Mouse (Mus musculus) ES-CJ7 (cell line): ENCODE measurements around the gene Pcdh15.

Source experiments
- DNase-seq: peaks from one replicate; pipeline ENCODE4 v3.0.0; 2011; ENCODE audit warnings: low read depth, low spot score

Gene Pcdh15

GRCm38 (mm10) chr10:73938989-73939388 lies 839.8 kb downstream of the Pcdh15 start:
- DNase-seq, result no peak

- DNase-seq, result no peak
These were observed 848.7 kb downstream of the Pcdh15 start for GRCm38 (mm10) chr10:73947799-73948198.

- DNase-seq, result no peak
These were observed 854.2 kb downstream of the Pcdh15 start for GRCm38 (mm10) chr10:73953362-73953761.

GRCm38 (mm10) chr10:73984057-73984456 lies 884.9 kb downstream of the Pcdh15 start:
- no peak for DNase-seq

- no peak for DNase-seq
These were observed 909.7 kb downstream of the Pcdh15 start for GRCm38 (mm10) chr10:74008836-74009235.

DNA sequence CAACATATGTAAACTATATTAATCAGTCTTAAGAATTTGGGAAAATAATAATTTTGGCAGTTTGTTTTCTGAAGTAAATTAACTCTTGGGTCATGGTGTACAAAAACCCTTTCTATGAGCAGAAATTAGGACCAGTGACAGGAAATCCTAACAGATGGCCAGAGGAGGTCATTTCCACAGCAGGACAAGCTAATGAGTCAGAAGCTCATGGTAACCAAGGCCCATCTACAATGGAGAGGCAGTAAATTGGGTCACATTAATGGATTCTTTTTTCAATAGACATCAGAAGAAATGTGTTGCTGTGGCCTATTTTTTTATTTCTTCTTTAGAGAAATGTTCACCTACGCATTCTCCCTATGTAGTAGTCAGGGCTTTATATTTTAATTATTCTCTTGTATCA lies 923.9 kb downstream of the Pcdh15 start:
- no peak for DNase-seq

GRCm38 (mm10) chr10:74053059-74053458 lies 953.9 kb downstream of the Pcdh15 start:
- peak; percentile 5 for DNase-seq

DNA sequence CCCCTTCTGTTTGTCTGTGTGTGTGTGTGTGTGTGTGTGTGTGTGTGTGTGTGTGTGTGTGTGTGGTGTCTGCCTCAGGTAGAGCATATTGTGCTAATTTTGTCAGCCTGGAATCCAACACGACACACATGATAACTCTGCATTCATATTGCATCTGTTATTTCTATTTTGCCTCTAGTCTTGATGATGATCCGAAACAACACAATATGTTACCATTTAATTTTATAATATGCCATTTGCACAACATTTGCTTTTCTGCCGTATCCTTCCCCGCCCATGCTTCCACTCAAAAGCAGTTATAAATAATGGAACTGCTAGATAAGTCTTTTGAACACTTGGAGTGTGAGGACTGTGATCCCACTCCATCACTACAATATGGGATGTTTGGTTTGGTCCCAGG lies 987.5 kb downstream of the Pcdh15 start:
- DNase-seq, result no peak

- DNase-seq, result no peak
These were observed 999.2 kb downstream of the Pcdh15 start for GRCm38 (mm10) chr10:74098296-74098695.

- peak; percentile 17 for DNase-seq
These were observed 1015.0 kb downstream of the Pcdh15 start for GRCm38 (mm10) chr10:74114107-74114506.

DNA sequence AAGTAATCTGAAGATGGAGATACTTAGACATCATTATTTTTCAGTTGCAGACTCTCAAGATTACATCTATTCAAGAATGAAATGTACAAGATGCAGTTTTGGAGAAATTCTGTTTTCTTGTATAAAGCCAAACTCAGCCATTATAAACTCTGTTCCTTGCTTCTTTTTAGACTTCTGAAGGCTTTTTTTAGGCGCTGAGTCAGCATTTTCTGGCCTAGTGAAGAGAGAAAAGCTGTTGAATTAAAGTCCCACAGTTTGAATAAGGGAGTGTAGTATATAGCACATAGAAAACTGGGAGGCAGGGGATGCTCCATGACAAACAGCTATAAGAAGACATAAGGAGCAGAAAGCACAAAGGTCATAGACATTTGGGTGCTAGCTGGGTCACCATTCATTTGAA lies 1017.7 kb downstream of the Pcdh15 start:
- no peak for DNase-seq

DNA sequence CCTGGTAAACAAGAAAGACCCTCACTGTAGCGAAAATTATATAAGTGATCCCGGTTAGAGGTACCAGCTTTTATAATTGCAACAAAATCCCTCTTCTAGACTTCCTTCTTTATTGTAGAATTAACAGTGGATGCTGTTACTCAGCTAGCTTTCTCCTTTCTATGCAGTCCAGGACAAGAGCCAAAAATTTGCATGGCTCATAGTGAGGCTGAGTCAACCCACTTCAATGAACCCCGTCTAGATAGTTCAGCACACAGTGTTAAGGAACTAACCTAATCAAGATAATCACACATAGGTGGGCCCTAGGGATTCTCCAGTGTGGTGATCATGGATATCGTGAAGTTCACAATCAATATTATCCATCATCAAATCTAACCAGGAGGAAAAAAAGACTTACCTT lies 1024.3 kb downstream of the Pcdh15 start:
- no peak for DNase-seq

GRCm38 (mm10) chr10:74129192-74129591 lies 1030.0 kb downstream of the Pcdh15 start:
- DNase-seq, result no peak

DNA sequence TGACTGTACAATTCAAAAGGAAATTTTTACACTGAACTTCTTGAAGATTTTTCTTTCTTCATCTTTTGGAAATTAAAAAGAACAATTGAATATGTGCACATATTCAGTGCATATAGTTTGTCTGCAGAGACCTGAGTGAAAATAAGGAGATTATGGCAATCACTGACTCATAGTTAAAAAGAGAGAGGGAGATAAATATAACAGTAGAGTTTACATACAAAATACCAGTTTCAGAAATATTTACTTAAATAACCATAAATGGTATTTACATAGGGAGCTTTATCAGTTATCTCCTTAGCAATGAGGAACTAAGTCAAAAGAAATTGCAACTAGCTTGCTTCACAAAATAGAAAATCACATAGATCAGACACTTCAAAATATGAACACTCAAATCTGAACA lies 1030.5 kb downstream of the Pcdh15 start:
- DNase-seq, result no peak

GRCm38 (mm10) chr10:74130805-74131204 lies 1031.7 kb downstream of the Pcdh15 start:
- no peak for DNase-seq

- no peak for DNase-seq
These were observed 1048.8 kb downstream of the Pcdh15 start for GRCm38 (mm10) chr10:74147966-74148365.

DNA sequence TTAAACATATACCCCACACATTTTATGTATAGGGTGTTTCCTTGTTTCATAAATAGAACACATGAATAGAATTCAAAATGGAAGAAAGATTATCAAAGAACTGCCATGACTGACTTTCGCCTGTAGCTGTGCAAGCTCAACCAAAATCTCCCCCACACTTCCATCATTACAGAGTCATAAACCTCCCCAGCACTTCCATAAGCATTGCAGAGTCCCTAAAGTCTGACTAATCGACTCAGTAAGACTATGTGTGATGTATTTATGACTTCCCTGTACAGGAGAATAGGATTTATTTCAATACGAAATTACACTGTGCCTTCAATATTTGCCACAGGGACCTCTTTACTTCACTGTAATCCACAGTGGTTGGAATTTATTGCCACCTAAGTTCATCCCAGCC lies 1082.8 kb downstream of the Pcdh15 start:
- DNase-seq, result no peak

- no peak for DNase-seq
These were observed 1104.5 kb downstream of the Pcdh15 start for GRCm38 (mm10) chr10:74203650-74204049.

DNA sequence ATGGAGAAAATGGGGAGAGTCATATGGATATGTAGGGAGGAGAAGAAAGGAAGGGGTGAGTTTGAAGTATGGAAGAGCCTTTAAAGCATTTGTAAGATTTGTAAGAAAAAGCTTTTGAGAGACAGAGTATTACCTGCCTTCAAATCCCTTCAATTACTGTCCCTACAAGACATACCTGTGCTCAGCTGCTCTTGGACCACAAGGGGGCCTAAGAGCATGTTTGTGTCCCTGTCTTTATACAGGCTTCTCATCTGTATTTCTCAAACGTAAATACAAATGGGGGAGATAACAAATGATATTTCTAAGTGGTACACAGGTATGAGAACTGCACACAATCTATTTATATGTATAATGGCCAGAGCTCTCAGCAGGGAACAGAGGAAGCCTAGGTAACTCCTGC lies 1118.1 kb downstream of the Pcdh15 start:
- peak; percentile 17 for DNase-seq

DNA sequence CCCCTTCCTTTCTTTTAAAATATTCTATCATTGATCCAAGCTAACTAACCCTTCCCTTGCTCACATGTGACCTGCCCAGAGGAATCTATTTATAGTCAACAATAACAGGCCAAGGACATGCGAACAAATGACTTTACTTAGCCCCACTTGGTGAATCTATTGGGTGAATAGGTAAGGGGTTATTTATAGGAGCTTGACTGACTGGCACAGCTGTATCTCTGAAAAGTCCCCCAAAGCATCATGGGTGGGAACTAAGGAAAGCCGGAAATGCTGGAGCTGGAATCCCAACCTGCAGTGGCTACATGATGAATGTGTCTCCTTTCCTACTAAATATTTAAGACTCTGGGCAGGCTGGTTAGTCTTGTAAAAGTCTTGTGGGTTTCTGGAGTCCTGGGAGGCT lies 1121.3 kb downstream of the Pcdh15 start:
- DNase-seq, result no peak

- peak; percentile 16 for DNase-seq
These were observed 1158.7 kb downstream of the Pcdh15 start for GRCm38 (mm10) chr10:74257716-74258446.

GRCm38 (mm10) chr10:74258639-74259038 lies 1159.5 kb downstream of the Pcdh15 start:
- DNase-seq, result no peak

DNA sequence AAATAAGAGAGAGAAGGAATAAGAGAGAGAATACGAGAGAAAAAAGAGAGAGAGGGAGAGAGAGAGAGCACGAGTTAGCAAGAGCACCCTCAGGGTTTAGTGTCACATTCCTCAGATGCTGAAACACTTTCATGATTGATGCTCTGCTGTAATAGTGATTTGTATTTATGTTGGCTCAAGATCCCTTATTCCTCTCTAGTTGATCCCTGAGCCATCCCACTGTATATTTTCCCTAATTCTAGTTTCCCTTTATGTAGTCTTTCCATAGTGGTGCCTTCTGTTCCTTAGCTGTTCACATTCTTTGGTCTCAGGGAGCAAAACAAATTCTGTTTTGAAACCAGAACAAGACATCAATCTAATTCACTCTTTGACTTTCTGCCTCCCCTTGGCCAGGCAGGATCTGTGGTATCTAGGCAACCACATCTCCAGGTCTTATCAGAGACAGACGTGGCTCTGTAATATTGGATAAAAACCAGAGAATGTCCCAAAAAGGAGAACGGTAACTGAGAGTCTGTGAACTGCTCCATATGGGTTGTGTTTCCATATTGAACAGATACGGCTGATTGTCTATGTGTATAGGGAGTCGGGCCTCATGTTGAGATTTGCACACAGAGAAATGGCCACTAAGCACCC lies 1170.6 kb downstream of the Pcdh15 start:
- DNase-seq, result no peak
